Mouse (Mus musculus) myocyte (in vitro differentiated cells): ENCODE measurements around the gene Gm45785. TPM values are rescaled to one million over a fixed set of nuclear protein-coding genes. Genes with fewer than 3 reads are reported as not detected.

Experiments
- H3K27me3 ChIP-seq: one replicate; pipeline ENCODE4 v1.6.1; 2011; ENCODE audit not compliant: control insufficient read depth, insufficient read depth, insufficient read length
- H3K36me3 ChIP-seq: one replicate; pipeline ENCODE4 v1.6.1; 2011; ENCODE audit not compliant: control insufficient read depth, insufficient read depth
- H3K4me2 ChIP-seq: one replicate; pipeline ENCODE4 v1.6.1; 2011; ENCODE audit warnings: low read depth, control low read depth
- H3K4me3 ChIP-seq: one replicate; pipeline ENCODE4 v1.5.1; 2011; ENCODE audit warnings: mild to moderate bottlenecking, control low read depth, moderate library complexity
- H3K79me2 ChIP-seq: one replicate; pipeline ENCODE4 v1.6.1; 2011; ENCODE audit not compliant: control insufficient read depth, insufficient read depth
- H3ac ChIP-seq: one replicate; pipeline ENCODE4 v1.6.1; 2011; ENCODE audit not compliant: control insufficient read depth, insufficient read length
- CEBPB ChIP-seq: IDR thresholded peaks from 2 replicates; pipeline ENCODE4 v1.6.1; 2011; ENCODE audit warnings: mild to moderate bottlenecking, moderate library complexity; ENCODE audit not compliant: poor library complexity, insufficient read depth, severe bottlenecking
- E2F4 ChIP-seq: IDR thresholded peaks from one replicate; pipeline ENCODE4 v1.6.1; 2011; ENCODE audit warnings: mild to moderate bottlenecking, control low read depth, moderate library complexity; ENCODE audit not compliant: insufficient read depth
- MAX ChIP-seq: IDR thresholded peaks from one replicate; pipeline ENCODE4 v1.6.1; 2011; ENCODE audit warnings: low read depth, mild to moderate bottlenecking, control low read depth
- MYOD1 ChIP-seq, 3 experiments: IDR thresholded peaks; one replicate each; pipeline ENCODE4 v1.6.1; 2011; ENCODE audit warnings: control low read depth in 2 of 3, low read depth in 2 of 3, mild to moderate bottlenecking in 2 of 3, moderate library complexity in 1 of 3; ENCODE audit not compliant: insufficient read length in 2 of 3, control insufficient read depth in 1 of 3
- MYOG ChIP-seq, 3 experiments: IDR thresholded peaks; one replicate each; pipeline ENCODE4 v1.6.1; 2011; ENCODE audit warnings: control low read depth in 2 of 3, low read depth in 2 of 3, mild to moderate bottlenecking in 2 of 3; ENCODE audit not compliant: insufficient read length in 2 of 3, control insufficient read depth in 1 of 3, insufficient read depth in 1 of 3
- POLR2A ChIP-seq: IDR thresholded peaks from one replicate; pipeline ENCODE4 v1.6.1; 2011; ENCODE audit warnings: low read depth, mild to moderate bottlenecking, control low read depth, moderate library complexity; ENCODE audit not compliant: insufficient read length
- POLR2AphosphoS2 ChIP-seq: IDR thresholded peaks from one replicate; pipeline ENCODE4 v1.6.1; 2011; ENCODE audit warnings: low read depth, control low read depth; ENCODE audit not compliant: insufficient read length
- REST ChIP-seq: IDR thresholded peaks from one replicate; pipeline ENCODE4 v1.6.1; 2011; ENCODE audit warnings: mild to moderate bottlenecking, control low read depth, moderate library complexity; ENCODE audit not compliant: insufficient read depth, insufficient read length
- SRF ChIP-seq: IDR thresholded peaks from one replicate; pipeline ENCODE4 v1.6.1; 2011; ENCODE audit warnings: low read depth; ENCODE audit not compliant: control insufficient read depth, insufficient read length
- TCF12 ChIP-seq: IDR thresholded peaks from one replicate; pipeline ENCODE4 v1.6.1; 2011; ENCODE audit warnings: mild to moderate bottlenecking, control low read depth; ENCODE audit not compliant: poor library complexity, insufficient read depth, severe bottlenecking
- TCF3 ChIP-seq: IDR thresholded peaks from one replicate; pipeline ENCODE4 v1.6.1; 2011; ENCODE audit warnings: low read depth, control low read depth; ENCODE audit not compliant: insufficient read length
- USF1 ChIP-seq: IDR thresholded peaks from one replicate; pipeline ENCODE4 v1.6.1; 2011; ENCODE audit warnings: low read depth, mild to moderate bottlenecking, control low read depth, moderate library complexity
- polyA plus RNA-seq: library from polyadenylated mRNA; unstranded; fragments of >200 nt; fragmentation: generic; extraction: Trizol; gene quantifications from one replicate; pipeline ENCODE4 v1.2.1, GENCODE M21; 2012; ENCODE audit warnings: missing spikeins

Gm45785 gene
- polyA plus RNA-seq, 1 experiment: not detected

DNA sequence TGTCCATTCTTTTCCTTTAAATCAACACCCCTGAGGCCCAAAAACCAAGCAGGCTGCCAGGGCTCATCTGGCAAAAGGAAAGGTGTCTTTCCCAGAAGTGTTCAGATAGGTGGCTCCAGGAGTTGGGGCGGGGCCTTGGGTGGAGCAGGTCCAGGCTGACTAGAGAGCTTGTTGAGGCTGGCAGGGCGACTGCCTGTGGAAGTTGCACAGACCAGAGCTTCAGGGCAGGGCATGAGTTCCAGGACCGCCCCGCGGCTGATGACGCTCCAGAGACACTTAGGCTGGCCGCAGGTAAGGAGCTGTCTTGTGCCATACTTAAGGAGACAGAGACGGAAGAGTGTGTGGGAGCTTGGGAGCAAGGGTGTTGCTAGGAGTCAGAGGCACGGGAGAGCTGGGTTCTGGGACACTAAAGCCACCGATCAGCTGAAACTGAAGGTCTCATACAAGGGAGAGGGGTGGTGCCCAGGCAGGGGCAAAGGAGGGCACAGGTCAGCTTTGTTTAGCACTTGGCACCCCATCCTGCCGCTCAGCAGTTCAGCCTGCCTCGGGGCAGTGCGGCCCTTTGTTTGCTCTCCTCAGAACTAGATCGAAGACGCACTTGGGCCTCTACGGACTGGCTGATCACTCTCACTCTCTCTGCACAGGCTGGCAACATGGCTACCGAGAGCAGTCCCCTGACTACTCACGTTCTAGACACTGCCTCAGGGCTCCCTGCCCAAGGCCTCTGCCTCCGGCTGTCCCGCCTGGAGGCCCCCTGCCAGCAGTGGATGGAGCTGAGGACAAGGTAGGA lies 21.0 kb downstream of the Gm45785 start, which contains the start of gene Urah:
Gene Urah (plus strand): TSS at position 51 of the 790 bp plus-strand sequence.
- Histone ChIP-seq H3K4me3 (no peak within 1 kb of the TSS), H3K27me3 (no peaks in the 10 kb centered on the region), H3ac (no peak within 1 kb of the TSS), H3K36me3 (no peaks in the 10 kb centered on the region), H3K4me2 (no peak within 1 kb of the TSS), H3K79me2 (no peaks in the 10 kb centered on the region)
- no peak for TF ChIP-seq TCF3
- TF ChIP-seq MAX: no peak
- no peak for TF ChIP-seq POLR2AphosphoS2
- no peak for TF ChIP-seq E2F4
- TF ChIP-seq CEBPB: no peak
- TF ChIP-seq MYOD1 (IDR thresholded peaks at IDR 0.05; ENCODE audit: control insufficient read depth in 1 of 3, insufficient read length in 2 of 3, low read depth in 2 of 3): no peak
- no peak for TF ChIP-seq SRF
- no peak for TF ChIP-seq USF1
- no peak for TF ChIP-seq TCF12
- TF ChIP-seq REST: no peak
- TF ChIP-seq MYOG (IDR thresholded peaks at IDR 0.05; ENCODE audit: control insufficient read depth in 1 of 3, insufficient read depth in 1 of 3, insufficient read length in 2 of 3, low read depth in 2 of 3): no peak
- TF ChIP-seq POLR2A: no peak

DNA sequence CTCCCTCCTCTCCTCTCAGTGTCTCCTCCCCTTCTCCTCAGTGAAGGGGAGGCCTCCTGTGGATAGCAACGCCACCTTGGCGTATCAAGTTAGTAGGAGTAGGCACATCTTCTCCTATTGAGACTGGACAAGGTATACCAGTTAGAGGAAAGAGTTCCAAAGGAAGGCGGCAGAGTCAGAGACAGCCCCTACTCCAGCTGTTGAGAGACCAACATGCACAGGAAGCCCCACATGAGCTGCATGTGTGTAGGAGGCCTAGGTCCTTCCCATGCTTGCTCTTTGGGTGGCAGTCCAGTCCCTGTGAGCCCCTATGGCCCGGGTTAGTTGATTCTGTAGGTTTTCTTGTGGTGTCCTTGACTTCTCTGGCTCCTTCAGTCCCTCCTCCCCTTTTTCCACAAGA lies 22.8 kb downstream of the Gm45785 start:
- Histone ChIP-seq H3ac (no peak overlapping the region), H3K79me2 (no peaks in the 10 kb centered on the region), H3K4me2 (no peak overlapping the region), H3K27me3 (no peaks in the 10 kb centered on the region), H3K4me3 (no peak overlapping the region), H3K36me3 (no peaks in the 10 kb centered on the region)
- TF ChIP-seq TCF3: no peak

DNA sequence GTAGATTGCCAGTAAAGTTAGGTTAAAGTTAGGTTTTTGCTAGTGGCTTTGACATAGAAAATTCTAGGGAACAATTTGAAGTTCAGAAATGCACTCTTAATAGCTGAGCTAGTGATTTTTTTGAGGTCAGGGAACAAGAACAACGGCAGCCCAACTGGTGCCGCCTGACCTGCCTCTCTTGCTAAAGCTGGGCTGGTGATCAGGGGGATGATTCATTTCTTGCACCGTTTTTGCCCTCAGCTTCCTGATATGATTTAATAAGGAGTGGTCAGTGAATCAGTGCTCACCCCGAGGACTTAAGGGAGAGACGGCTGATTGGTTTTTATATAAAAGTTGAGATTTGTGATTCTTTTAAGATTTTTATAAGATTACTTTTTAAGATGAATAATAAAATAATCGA lies 24.7 kb downstream of the Gm45785 start:
- H3K79me2 ChIP-seq: no peaks in the 10 kb centered on the region
- H3K36me3 ChIP-seq: no peaks in the 10 kb centered on the region
- no peaks in the 10 kb centered on the region for H3K27me3 ChIP-seq
- H3K4me2 ChIP-seq: no peak overlapping the region
- no peak for TF ChIP-seq USF1
- no peak for TF ChIP-seq POLR2AphosphoS2
- no peak for TF ChIP-seq MYOD1 (IDR thresholded peaks at IDR 0.05; ENCODE audit: control insufficient read depth in 1 of 3, insufficient read length in 2 of 3, low read depth in 2 of 3)
- TF ChIP-seq TCF12: no peak
- no peak for TF ChIP-seq MYOG (IDR thresholded peaks at IDR 0.05; ENCODE audit: control insufficient read depth in 1 of 3, insufficient read depth in 1 of 3, insufficient read length in 2 of 3, low read depth in 2 of 3)
- TF ChIP-seq SRF: no peak
- no peak for TF ChIP-seq E2F4
- TF ChIP-seq TCF3: no peak
- TF ChIP-seq CEBPB: no peak
- TF ChIP-seq REST: no peak
- TF ChIP-seq POLR2A: no peak
- TF ChIP-seq MAX: no peak
- no peak overlapping the region for H3ac ChIP-seq
- H3K4me3 ChIP-seq: no peak overlapping the region

- Histone ChIP-seq H3K4me3 (no peak overlapping the region), H3K36me3 (no peaks in the 10 kb centered on the region), H3K4me2 (peak overlapping the region; percentile 28), H3K79me2 (no peaks in the 10 kb centered on the region), H3K27me3 (no peaks in the 10 kb centered on the region), H3ac (no peak overlapping the region)
- no peak for TF ChIP-seq MYOG (IDR thresholded peaks at IDR 0.05; ENCODE audit: control insufficient read depth in 1 of 3, insufficient read depth in 1 of 3, insufficient read length in 2 of 3, low read depth in 2 of 3)
- no peak for TF ChIP-seq USF1
- no peak for TF ChIP-seq E2F4
- no peak for TF ChIP-seq CEBPB
- no peak for TF ChIP-seq REST
- no peak for TF ChIP-seq MAX
- no peak for TF ChIP-seq POLR2AphosphoS2
- TF ChIP-seq TCF3: no peak
- TF ChIP-seq POLR2A: no peak
- no peak for TF ChIP-seq SRF
- no peak for TF ChIP-seq TCF12
- TF ChIP-seq MYOD1 (IDR thresholded peaks at IDR 0.05; ENCODE audit: control insufficient read depth in 1 of 3, insufficient read length in 2 of 3, low read depth in 2 of 3): no peak
Observed at GRCm38 (mm10) chr7:140828171-140828881, 27.8 kb downstream of the Gm45785 start.

DNA sequence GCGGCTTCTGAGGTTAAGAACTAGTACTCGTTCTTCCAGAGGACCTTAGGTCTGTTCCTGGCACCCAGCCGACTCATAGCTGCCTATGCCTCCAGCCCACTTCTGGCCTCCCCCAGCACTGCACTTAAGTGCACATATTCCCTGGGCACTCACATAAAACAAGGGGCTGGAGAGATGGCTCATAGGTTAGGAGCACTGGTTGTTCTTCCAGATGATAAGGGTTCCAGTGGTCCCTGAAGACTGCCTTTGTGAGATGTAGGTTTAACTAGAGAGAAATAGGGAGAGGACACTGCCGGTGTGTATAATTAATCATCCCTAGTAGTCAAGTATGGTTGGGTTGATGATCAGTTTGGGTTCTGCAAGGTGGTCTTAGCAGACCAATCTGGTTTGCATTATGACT lies 33.4 kb downstream of the Gm45785 start:
- Histone ChIP-seq H3K4me3 (no peak overlapping the region), H3K4me2 (no peak overlapping the region), H3K36me3 (no peaks in the 10 kb centered on the region), H3ac (no peak overlapping the region), H3K79me2 (no peaks in the 10 kb centered on the region), H3K27me3 (no peaks in the 10 kb centered on the region)
- TF ChIP-seq SRF: no peak
- TF ChIP-seq TCF12: no peak
- no peak for TF ChIP-seq USF1
- TF ChIP-seq POLR2A: no peak
- TF ChIP-seq MAX: no peak
- no peak for TF ChIP-seq REST
- TF ChIP-seq E2F4: no peak
- TF ChIP-seq TCF3: no peak
- no peak for TF ChIP-seq MYOD1 (IDR thresholded peaks at IDR 0.05; ENCODE audit: control insufficient read depth in 1 of 3, insufficient read length in 2 of 3, low read depth in 2 of 3)
- no peak for TF ChIP-seq POLR2AphosphoS2
